Mouse (Mus musculus) CD4-positive helper T cell, adult 2 months (primary cell): ENCODE data around the gene Pdlim5.
A peak's percentile ranks its signal among the peaks of the same experiment; 100 is the strongest.
"Not testable (repeated sequence)": the region's sequence is repeated elsewhere in the genome, so short reads cannot be mapped to it uniquely, and the experiment has no call there.

Source experiments
- DNase-seq: peaks from one replicate; pipeline ENCODE4 v3.0.0-alpha.2; 2012; ENCODE audit warnings: low read depth, missing footprints, low spot score

Gene Pdlim5

DNA sequence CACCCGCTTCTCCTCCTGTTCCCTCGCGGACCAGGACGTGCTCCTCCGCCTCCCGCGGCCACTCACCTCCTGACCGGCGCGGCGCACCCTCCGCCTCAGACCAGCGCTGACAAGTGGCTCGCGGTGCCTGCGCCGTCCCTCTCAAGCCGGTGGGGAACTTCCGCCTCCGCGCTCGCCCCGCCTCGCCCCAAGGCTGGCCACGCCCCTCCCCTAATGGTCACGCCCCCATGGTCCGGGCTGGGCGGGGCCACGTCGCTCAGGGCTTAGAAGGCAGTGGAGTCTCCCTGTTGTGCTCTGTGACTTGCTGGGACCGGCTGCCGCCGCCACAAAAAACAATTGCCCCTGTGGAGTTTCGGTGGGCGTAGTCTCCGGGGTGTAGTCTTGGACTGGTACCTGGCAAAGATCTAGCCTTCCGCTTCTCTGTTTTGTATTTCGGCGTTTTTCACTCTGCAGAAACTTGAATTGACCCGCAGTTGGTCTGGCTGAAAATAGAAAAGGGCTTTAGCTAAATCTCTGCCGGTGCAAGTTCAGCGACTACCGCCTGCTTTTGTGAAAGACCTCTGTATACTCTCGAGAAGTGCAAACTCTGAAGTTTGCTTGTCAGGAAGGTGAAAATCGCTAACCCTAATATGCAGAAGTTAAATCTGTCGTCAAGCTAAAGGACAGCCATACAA lies at the start of gene Pdlim5:
TSS of gene Pdlim5 (minus strand) at position 177 of the 674 bp plus-strand sequence.
- peak; percentile 93 for DNase-seq

DNA sequence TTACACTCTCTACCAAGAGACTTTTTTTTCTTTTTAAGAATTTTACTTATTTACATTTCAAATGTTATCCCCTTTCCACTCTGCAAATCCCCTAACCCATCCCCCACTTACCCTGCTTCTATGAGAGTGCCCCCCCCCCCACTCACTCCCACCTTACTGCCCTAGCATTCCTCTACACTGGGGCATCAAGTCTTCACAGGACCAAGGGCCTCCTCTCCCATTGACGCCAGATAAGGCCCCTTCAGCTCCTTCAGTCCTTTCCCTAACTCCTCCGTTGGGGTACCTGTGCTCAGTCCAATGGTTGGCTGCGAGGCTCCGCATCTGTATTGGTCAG lies 48.2 kb upstream of the Pdlim5 start:
- no peak for DNase-seq

DNA sequence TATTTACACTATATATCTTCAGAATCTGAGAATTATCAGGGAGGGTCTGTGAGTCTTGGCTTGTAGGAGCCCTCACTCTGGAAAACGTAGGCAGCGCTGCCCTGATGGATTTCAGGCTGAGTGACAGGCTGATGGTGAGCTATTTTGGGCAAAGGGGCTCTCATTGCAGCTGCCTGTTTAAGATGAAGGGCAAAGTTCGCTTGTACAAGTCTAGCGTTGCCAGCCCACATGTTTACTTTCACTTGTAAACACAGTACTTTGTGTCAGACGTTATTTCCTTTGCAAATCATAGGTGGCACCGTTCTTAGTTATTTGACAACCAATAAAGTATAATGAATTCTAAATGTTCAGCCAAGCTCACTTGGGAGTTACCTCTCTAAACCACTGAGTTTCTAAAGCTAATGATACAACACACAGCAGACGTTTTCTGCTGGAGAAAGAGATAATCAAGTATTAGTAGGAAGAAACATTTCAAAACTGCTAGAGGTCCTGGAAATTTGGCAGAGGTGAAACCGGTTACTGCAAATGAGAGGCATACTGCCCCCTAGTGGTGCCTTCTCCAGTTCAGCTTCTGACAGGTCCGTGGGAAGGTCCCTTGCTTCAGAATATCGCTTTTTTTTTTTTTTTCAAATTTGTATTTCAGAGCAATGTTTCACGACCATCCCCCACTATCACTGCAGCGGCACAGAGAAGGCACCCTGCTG lies 47.7 kb upstream of the Pdlim5 start:
- peak; percentile 81 for DNase-seq

DNA sequence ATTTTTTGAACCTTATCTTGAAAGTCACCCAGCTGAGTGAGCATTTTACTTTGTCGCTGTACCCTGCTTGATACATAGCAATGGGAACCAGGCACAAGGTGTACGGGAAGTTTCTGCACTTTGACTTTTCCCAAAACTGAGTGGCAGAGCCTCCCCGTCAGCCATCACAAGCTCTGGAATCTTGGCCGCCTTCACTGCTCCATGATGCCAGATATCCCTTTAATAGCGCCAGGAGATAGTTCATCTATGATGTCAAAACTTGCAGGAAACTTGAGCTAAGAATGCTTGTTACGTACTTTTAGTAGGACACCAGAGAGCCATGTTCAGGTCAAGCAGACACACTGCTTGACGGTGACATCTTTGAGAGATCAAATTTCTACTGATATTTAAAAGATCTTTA lies 46.7 kb upstream of the Pdlim5 start:
- no peak for DNase-seq

DNA sequence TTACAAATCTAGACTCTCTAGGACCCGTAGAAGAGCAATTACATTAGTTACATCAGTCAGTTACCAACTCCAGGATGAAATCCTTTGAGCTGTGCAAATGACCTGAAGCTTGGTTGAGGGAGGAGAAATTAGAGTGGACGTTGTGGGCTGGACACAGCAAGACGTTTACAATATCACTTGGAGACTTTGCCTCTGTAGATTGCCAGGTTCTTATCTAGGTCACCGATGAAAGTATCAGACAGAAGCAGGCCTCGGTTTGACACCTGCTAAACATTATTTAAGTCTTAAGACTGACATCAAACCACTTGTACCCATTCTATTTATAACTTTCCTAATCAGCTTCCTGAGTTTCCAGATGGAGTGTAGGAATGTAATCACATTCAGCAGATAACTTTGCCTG lies 45.6 kb upstream of the Pdlim5 start:
- no peak for DNase-seq

DNA sequence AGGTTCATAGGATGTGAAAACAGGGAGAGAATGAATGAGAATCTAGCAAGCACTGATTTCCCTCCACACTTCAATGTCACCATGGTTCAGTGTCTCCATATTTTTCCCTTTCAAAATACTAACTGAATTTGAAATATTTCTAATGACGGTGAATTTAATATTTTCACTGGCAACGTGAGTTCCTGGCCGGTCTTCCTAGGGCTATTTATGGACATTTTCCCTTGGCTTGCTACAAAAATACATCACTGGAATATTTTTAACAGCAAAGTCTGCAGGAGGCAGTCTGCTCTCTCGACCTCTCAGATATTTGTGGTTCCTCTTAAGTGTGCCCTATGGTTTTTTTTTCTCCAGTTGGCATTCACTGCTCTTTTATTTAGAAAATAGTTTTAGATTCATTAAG lies 44.7 kb upstream of the Pdlim5 start:
- DNase-seq, result no peak

DNA sequence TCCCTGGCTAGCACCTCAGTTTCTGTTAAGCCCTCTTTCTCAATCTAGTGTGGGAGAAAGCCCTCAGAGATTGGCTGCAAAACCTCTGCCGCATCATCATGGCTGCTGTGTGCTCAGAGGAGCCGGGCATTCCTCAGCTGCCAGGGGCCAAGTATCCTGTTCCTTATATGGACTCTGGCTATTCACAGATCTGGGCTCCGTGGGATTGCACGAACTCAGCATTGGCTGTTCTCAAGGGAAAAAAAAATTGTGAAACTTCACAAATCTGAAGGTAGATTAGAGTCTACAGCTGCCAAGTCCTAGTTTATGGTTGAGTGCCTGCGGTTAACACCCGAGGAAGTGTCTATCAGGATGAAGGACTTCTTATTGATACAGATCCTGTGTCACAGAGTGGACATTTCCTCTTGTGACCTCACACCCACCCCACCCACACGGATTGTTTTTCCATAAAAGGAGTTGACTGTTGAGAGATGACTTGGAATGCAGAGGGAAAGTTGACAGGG lies 44.1 kb upstream of the Pdlim5 start:
- DNase-seq, result no peak

DNA sequence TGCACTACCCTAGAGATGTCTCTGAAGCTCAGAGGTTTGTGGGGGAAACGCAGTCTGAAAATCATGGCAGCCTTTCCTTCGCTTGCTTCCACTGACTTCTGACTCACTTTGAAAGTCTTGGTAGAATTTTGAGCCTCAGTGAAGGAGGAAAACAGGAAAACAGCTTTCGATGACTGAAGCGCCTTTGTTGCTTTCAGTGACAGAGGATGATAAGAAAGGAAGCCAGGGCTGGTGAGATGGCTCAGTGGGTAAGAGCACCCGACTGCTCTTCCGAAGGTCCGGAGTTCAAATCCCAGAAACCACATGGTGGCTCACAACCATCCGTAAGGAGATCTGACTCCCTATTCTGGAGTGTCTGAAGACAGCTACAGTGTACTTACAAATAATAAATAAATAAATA lies 43.1 kb upstream of the Pdlim5 start:
- DNase-seq, result not testable (repeated sequence)

DNA sequence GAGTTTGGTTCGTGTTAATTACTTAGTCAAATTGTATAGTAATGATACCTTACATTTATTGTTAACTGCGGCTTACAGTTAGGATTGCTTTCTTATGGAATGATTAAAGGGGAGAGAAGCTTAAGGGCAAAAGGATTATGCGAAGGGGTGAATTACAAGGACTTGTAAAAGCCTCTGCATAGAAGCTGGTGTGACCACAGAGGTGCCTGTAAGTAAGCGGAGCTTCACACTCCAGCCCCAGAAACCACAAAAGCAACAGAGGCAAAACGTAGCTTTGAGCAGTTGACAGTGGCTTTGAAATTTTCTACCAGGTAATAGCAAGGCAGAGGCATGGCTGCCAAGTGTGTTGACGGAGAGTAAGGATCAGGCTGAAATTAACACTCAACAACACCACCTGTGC lies 41.3 kb upstream of the Pdlim5 start:
- DNase-seq, result no peak

DNA sequence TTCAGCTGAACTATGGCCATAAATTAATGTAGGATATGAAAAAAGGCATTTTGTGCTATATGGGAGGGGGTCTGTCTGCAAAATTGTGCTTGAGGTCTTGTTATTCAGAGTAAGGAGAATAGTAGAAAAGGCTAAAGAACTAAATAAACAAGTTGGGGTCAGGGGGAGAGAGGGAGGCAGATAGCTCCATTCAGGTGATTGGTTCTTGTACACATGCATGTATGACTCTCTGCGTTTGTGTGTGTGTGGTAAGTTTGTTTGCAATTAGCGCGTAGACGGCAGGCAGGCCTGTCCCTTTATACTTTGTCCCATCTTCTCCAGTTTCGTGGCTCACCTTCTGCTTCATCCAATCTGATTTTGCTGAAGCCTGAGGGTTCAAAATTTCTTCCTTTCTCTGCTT lies 40.7 kb upstream of the Pdlim5 start:
- DNase-seq, result no peak

DNA sequence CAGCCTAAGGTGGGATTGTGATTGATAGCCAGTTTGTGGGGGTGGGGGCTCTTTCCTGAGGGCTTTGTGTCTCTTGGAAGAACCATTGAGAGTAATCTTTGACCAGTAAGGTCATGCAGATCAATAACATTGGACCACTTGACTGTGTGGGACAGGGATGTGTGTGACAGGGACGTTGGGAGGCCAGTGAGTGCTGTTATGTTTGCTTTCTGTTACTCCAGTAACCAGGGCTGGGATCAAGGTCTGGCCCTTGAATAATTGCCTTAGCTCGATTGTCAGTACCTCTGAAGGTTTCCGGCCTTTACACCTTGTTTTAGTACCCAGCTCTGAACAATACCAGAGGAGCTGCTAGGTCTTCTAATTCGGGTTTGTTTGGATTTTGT lies 39.3 kb upstream of the Pdlim5 start:
- no peak for DNase-seq

DNA sequence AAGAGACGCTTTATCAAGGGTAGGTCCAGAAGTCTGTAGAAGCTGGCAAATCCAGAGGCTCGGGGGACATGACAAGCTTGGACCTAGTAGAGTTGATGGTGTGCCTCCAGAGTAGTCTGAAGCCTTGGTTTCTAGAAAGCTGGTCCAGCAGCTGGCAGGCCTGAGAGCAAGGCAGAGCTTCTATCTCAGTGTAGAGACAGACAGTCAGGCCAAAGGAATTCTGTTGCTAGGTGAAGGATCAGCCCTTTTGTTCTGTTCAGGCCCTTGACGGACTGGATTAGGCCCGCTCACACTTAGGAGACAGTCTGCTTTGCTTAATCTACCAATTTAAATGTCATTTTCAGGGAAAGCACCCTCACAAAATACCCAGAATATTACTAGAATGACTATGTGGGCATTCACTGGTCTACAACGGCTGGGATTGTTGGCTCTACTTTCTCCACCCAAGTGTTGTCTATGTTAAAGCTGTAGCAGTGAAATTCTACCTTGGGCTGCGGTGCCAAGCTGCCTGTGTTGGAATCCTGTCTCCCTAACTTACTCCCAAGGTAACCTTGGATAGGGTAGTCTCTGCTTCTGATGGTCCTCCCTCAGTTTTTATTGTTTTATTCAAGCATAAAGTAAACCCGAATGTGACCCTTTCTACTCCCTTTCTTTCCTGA lies 38.8 kb upstream of the Pdlim5 start:
- no peak for DNase-seq

DNA sequence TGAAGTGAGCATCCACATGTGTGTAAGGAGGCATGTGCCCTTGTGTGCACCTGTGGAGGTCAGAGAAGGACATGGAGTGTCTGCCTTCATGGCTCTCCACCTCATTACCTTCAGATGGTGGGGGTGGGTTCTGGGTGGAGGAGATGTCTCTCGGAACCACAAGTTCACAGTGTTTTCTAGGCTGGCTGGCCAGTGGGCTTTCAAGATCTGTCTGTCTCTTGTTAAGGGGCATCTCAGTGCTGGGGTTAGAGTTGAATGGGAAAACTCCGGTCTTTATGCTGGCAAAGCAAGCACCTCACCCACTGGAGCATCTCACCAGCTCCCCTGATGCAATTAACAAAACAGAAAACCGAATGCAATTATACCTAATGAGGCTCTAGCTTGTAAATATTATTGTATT lies 36.0 kb upstream of the Pdlim5 start:
- DNase-seq, result no peak

DNA sequence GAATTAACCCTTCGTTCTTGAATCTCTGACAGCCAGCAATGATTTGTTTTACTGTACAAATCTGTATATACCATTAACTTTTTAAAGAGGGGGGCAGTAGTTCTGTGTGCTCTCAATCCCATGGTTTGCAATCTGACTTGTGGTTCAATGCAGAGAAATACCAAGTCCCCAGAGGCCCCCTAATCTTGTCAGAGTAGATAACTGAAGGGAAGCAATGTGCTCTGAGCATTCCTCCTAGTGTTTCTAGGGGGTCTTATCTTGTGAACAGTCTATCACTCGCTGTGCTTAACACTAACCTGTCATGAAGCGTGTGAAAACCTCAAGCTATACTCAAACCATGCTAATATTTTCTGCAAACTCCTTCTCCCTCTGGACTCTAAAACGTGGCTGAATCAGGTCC lies 34.6 kb upstream of the Pdlim5 start:
- DNase-seq, result no peak

DNA sequence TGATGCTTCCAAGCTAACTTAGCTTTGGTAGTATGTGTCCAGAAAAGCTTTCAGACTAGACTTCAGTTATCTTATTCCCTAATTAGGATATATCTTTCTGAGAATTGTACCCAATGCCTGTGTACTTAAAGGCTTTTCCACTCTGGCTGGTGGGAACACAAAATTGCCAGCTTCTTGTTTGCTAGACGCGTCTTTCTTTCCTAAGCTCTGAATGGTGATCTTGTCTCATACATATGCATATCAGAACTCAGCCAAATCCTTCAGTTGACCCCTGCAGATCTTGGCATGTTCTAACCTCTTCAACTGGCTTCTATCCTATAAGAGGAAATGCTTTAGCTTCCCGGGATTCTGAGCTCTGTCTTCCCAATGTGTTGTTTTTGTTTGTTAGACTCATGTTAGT lies 31.3 kb upstream of the Pdlim5 start:
- no peak for DNase-seq

DNA sequence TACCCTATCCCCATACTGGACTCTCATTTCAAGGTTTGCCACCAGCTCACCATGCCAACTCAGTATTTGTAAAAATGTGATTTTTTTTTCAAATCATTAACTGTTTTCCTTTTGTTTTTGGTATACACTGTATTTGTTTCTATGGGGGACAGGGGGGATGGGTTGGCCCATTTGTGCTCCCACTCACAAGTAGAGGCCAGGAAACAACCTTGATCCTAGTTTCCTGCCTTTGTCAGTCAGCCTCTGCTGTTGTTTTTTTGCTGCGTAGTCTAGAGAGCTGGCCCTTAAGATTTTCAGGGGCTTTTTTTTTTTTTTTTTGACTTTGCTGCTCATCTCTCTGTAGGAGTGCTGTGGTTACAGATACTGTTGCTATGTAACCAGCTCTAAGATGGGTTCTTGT lies 28.6 kb upstream of the Pdlim5 start:
- DNase-seq, result no peak

DNA sequence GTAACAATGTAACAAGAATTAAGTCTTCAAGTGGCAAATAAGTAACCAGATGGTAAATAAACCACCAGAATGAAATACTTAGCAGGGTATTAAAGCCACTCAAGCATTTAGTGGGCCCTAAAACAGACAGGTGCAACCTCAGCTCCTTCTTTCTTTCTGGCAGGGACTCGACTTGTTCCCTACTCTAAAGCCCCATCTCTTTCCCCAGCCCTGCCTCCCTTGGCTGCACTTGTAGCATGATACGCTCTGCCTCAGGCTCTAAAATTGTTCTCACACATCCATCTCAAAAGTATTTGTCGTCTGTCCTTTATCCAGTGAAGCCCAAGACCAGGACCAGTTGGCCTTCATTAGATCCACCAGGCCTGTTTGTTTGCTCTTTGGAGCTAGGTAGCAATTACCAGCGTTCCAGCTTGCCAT lies 28.0 kb upstream of the Pdlim5 start:
- no peak for DNase-seq

DNA sequence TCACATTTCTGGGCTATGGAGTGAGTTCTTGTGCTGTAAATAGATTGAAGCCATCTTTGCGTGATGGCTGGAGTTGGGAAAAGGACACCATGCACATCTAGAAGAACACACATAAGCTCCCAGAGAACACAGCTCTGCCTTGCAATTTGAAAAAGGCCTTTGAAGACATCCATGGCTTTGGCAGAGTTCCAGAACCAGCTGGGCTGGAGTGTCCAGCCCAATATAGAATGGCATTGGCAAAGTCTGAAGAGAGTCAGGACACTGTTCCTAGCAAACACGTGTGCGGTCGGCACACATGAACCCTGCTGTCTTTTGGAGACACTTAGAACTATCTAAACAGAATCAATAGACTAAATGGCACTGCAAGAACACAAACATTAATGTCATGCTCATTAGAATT lies 26.7 kb upstream of the Pdlim5 start:
- no peak for DNase-seq

DNA sequence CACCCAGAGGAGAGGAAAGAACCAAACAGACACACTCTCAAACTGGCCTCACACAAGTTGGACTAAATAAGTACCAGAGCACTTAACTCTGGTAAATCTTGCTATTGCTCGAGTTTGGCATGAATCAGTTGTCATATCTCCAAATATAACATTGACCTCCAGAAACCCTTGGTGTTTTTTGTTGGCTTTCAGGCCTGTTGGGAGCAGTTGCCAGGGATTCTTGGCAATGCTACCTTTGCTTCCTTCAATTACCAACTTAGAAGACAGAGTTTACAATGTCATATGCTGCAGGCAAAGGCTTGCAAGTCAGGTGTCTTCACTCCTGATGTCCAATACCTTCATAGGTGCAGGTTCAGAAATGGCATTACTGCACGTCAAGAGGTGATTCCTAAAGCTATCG lies 26.0 kb upstream of the Pdlim5 start:
- no peak for DNase-seq

DNA sequence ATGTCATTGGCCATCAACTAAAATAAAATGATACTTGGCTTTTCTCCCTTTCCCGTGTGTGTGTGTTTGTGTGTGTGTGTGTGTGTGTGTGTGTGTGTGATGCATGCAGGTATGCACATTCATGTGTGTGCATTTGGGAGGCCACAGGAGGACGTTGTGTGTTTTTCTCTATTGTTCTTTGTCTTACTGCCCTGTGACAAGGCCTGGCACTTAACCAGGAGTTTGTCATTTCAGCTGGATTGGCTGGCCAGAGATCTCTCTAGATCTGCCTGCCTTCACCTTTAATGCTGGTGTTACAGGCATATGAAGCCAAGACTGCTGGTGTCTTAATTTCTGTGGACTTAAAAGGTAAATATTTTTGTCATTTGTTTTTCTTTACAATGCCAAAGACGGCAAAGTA lies 22.5 kb upstream of the Pdlim5 start:
- DNase-seq, result no peak

DNA sequence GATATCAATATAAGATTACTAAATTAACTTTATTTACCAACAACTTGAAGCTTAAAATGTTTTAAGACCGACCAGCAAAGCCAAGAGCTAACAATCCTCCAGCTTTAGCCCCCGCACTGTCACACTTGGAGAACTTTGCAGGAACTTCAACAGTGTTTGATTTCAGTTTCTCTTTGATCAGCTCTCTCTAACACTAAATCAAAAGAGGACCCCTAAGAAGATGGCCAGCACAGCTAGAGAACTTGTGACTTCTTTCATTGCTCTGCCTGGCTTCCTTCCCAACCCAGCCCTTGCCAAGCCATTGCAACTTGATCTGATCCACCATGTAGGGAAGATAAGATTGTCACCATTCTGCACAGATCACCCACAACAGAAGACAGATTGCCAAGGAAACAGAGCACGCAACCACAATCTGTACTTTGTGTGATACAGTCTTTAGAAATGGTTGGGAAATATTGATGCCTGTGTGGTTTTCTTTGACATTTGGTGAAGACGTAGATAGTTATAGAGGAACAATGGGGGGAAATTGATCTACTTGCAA lies 17.9 kb upstream of the Pdlim5 start:
- peak; percentile 14 for DNase-seq

DNA sequence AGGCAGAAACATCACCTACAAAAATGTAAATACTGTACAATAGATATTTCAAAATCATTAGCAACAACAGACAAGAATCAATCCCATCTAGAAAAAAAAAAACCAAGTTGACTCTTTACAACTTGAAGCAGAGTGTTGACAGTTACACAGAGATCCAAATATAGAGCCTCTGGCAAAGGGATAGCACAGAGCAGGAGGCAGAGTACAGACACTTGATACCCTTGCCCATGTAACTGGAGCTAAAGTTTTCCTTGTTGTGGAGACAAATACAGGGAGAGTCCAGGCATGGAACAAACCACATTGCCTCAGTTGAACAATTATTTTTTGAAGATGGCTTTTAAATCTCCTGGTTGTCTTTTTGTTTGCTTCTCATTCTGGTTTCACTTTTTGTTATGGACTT lies 15.4 kb upstream of the Pdlim5 start:
- no peak for DNase-seq
